Mouse (Mus musculus): ENCODE measurements around the gene Zfp992. TPM values are rescaled to one million over a fixed set of nuclear protein-coding genes. Genes with fewer than 3 reads are reported as not detected.
"Not testable (repeated sequence)": the region's sequence is repeated elsewhere in the genome, so short reads cannot be mapped to it uniquely, and the experiment has no call there.

The Zfp992 gene
- polyA plus RNA-seq, 1 experiment from 2014 or later: 5.1 TPM

- not testable (repeated sequence) for H3K27ac ChIP-seq; DNase-seq (ENCODE audit: low spot score); H3K9me3 ChIP-seq (replicated peaks); H3K4me1 ChIP-seq; H3K4me3 ChIP-seq; H3K36me3 ChIP-seq; H3K27me3 ChIP-seq (ENCODE audit: low read depth, poor library complexity, severe bottlenecking)
- 96% methylated on average over 23 of the region's 24 CpGs for WGBS
Measured at GRCm38 (mm10) chr4:146509029-146509428, 60.2 kb downstream of the Zfp992 start.

- H3K4me3 ChIP-seq; DNase-seq (ENCODE audit: low spot score); H3K4me1 ChIP-seq; H3K36me3 ChIP-seq; H3K27ac ChIP-seq; H3K27me3 ChIP-seq (ENCODE audit: low read depth, poor library complexity, severe bottlenecking): not testable (repeated sequence)
- H3K9me3 ChIP-seq (replicated peaks): peaks cover 16% of the 10 kb centered on the region
Measured at GRCm38 (mm10) chr4:146511871-146512270, 63.0 kb downstream of the Zfp992 start.

- 77% methylated on average over 1 of the region's 1 CpGs for WGBS
- no peaks in the 10 kb centered on the region for H3K27me3 ChIP-seq (ENCODE audit: low read depth, poor library complexity, severe bottlenecking)
- peaks cover 30% of the 10 kb centered on the region for H3K9me3 ChIP-seq (replicated peaks)
- no peak overlapping the region for H3K4me3 ChIP-seq
- H3K4me1 ChIP-seq: no peaks in the 10 kb centered on the region
- H3K36me3 ChIP-seq: no peaks in the 10 kb centered on the region
- no peak overlapping the region for H3K27ac ChIP-seq
- no peak for DNase-seq (ENCODE audit: low spot score)
Measured at GRCm38 (mm10) chr4:146516474-146516873, 67.7 kb downstream of the Zfp992 start.

GRCm38 (mm10) chr4:146517150-146517549 lies 68.3 kb downstream of the Zfp992 start:
- H3K27me3 ChIP-seq (ENCODE audit: low read depth, poor library complexity, severe bottlenecking); DNase-seq (ENCODE audit: low spot score); H3K4me1 ChIP-seq; H3K27ac ChIP-seq; H3K4me3 ChIP-seq; H3K36me3 ChIP-seq: not testable (repeated sequence)
- 73% methylated on average over 2 of the region's 2 CpGs for WGBS
- H3K9me3 ChIP-seq (replicated peaks): peaks cover 31% of the 10 kb centered on the region

Other genes with a start within 250 kb of the Zfp992 start
- gene Zfp981, start 53.0 kb downstream of the Zfp992 start, polyA plus RNA-seq (2016; fragmentation: Nextera tagmentation; extraction: Ambion mirVana): 0.09 and 0.10 TPM in 2 replicates
- gene Zfp993, start 161.9 kb downstream of the Zfp992 start, polyA plus RNA-seq (2016; fragmentation: Nextera tagmentation; extraction: Ambion mirVana): 4.3 and 4.5 TPM in 2 replicates

All from limb, embryonic 10.5 days (tissue).